Mouse (Mus musculus) kidney, embryonic 14.5 days (tissue): ENCODE measurements at regions not wholly inside any gene's neighbourhood (a gene's known extent, or its start where the extent isn't known, plus 50 kb on each side); places are given as distances from the start of the nearest gene placed in this dataset.

ENCODE experiments used
- ATAC-seq: fragments of 200-750 bp; cut with Nextera tagmentation; 2 replicates; pipeline ENCODE4 v1.8.0; 2017; ENCODE audit warnings: moderate number of reproducible peaks, mild to moderate bottlenecking, moderate TSS enrichment, moderate library complexity; ENCODE audit not compliant: low FRiP score, low TSS enrichment
- H3K27ac ChIP-seq: fragments of 300-500 bp; sonication (generic); 2 replicates; pipeline ENCODE4 v1.5.1; 2014; ENCODE audit warnings: low read depth, mild to moderate bottlenecking, low read length, moderate library complexity, mixed read lengths
- H3K27me3 ChIP-seq: fragments of 300-500 bp; sonication (generic); 2 replicates; pipeline ENCODE4 v1.6.1; 2014; ENCODE audit warnings: mild to moderate bottlenecking, low read length; ENCODE audit not compliant: control insufficient read depth, insufficient read depth
- H3K36me3 ChIP-seq: fragments of 300-500 bp; sonication (generic); 2 replicates; pipeline ENCODE4 v1.6.1; 2014; ENCODE audit warnings: low read length, mixed read lengths; ENCODE audit not compliant: control insufficient read depth, insufficient read depth
- H3K4me1 ChIP-seq: fragments of 300-500 bp; sonication (generic); 2 replicates; pipeline ENCODE4 v1.6.1; 2014; ENCODE audit warnings: low read length, mixed read lengths; ENCODE audit not compliant: control insufficient read depth, insufficient read depth
- H3K4me2 ChIP-seq: fragments of 300-500 bp; sonication (generic); replicated peaks from 2 replicates; pipeline ENCODE4 v1.6.1; 2014; ENCODE audit warnings: low read depth, mild to moderate bottlenecking, low read length
- H3K4me3 ChIP-seq: fragments of 300-500 bp; sonication (generic); 2 replicates; pipeline ENCODE4 v1.5.1; 2014; ENCODE audit warnings: mild to moderate bottlenecking, low read length
- H3K9ac ChIP-seq: fragments of 300-500 bp; sonication (generic); 2 replicates; pipeline ENCODE4 v1.6.1; 2014; ENCODE audit warnings: low read depth, mild to moderate bottlenecking, low read length, moderate library complexity
- H3K9me3 ChIP-seq: fragments of 300-500 bp; sonication (generic); 2 replicates; pipeline ENCODE4 v1.6.1; 2016; ENCODE audit warnings: low read length; ENCODE audit not compliant: control insufficient read depth
- WGBS: fragments of 180-500 bp; shearing (Covaris S2); extraction: QIAGEN DNeasy Blood & Tissue Kit; methylation state at CpG from one replicate; pipeline ENCODE4 v1.1.7; 2014; 5-methylcytosine and 5-hydroxymethylcytosine counted together

DNA sequence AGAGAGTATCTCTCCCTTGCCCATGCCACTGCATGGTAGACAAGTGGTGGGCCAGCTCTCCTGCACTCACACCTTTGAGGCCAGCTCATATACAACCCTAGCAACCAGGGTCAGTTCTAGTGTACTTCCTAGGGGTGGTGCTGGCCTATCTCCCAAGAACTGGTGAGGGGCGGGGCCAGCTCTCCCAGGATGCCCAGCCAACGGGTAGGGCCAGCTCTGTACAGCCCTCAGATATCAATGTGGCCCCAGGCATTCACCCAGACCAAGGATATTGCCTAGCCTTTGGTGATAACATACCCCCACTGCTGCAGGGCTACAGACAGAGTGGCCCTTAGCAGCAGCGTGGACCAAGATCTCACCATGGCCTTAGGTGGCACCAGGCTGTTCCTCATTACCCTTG, 55.1 kb upstream of the Exoc4 start:
- no peak overlapping the region for H3K4me2 ChIP-seq
- no peaks in the 10 kb centered on the region for H3K9me3 ChIP-seq
- H3K36me3 ChIP-seq, result no peaks in the 10 kb centered on the region
- ATAC-seq, result no peak
- no peaks in the 10 kb centered on the region for H3K4me1 ChIP-seq
- no peak overlapping the region for H3K9ac ChIP-seq
- WGBS, result 78% methylated on average over 3 of the region's 3 CpGs
- H3K27ac ChIP-seq, result no peak overlapping the region
- H3K4me3 ChIP-seq, result no peak overlapping the region
- no peaks in the 10 kb centered on the region for H3K27me3 ChIP-seq
